Mouse (Mus musculus): ENCODE measurements around the gene Arhgap25.
"Not testable (repeated sequence)": the region's sequence is repeated elsewhere in the genome, so short reads cannot be mapped to it uniquely, and the experiment has no call there.

Arhgap25 gene

GRCm38 (mm10) chr6:87535651-87536050 lies 2.6 kb upstream of the Arhgap25 start:
- DNase-seq (ENCODE audit: low spot score) = no peak

GRCm38 (mm10) chr6:87534855-87535575 lies 2.0 kb upstream of the Arhgap25 start:
- DNase-seq (ENCODE audit: low spot score) = peak; percentile 49

GRCm38 (mm10) chr6:87531456-87532015 lies 1.5 kb downstream of the Arhgap25 start:
- no peak for DNase-seq (ENCODE audit: low spot score)

GRCm38 (mm10) chr6:87530386-87530785 lies 2.7 kb downstream of the Arhgap25 start:
- DNase-seq (ENCODE audit: low spot score) = no peak

GRCm38 (mm10) chr6:87527846-87528557 lies 5.1 kb downstream of the Arhgap25 start:
- no peak for DNase-seq (ENCODE audit: low spot score)

- DNase-seq (ENCODE audit: low spot score) = no peak
These were observed 5.7 kb downstream of the Arhgap25 start for GRCm38 (mm10) chr6:87527366-87527765.

- DNase-seq (ENCODE audit: low spot score) = no peak
These were observed 7.9 kb downstream of the Arhgap25 start for GRCm38 (mm10) chr6:87525126-87525525.

GRCm38 (mm10) chr6:87524281-87524680 lies 8.8 kb downstream of the Arhgap25 start:
- DNase-seq (ENCODE audit: low spot score) = no peak

GRCm38 (mm10) chr6:87523736-87524135 lies 9.3 kb downstream of the Arhgap25 start:
- no peak for DNase-seq (ENCODE audit: low spot score)

GRCm38 (mm10) chr6:87523085-87523484 lies 10.0 kb downstream of the Arhgap25 start:
- no peak for DNase-seq (ENCODE audit: low spot score)

GRCm38 (mm10) chr6:87522236-87522635 lies 10.8 kb downstream of the Arhgap25 start:
- peak; percentile 35 for DNase-seq (ENCODE audit: low spot score)

GRCm38 (mm10) chr6:87521705-87522104 lies 11.4 kb downstream of the Arhgap25 start:
- DNase-seq (ENCODE audit: low spot score) = not testable (repeated sequence)

GRCm38 (mm10) chr6:87520572-87520971 lies 12.5 kb downstream of the Arhgap25 start:
- no peak for DNase-seq (ENCODE audit: low spot score)

GRCm38 (mm10) chr6:87519809-87520208 lies 13.2 kb downstream of the Arhgap25 start:
- DNase-seq (ENCODE audit: low spot score) = no peak

GRCm38 (mm10) chr6:87518622-87519021 lies 14.4 kb downstream of the Arhgap25 start:
- DNase-seq (ENCODE audit: low spot score) = no peak

- no peak for DNase-seq (ENCODE audit: low spot score)
These were observed 15.2 kb downstream of the Arhgap25 start for GRCm38 (mm10) chr6:87517753-87518409.

- DNase-seq (ENCODE audit: low spot score) = no peak
These were observed 18.7 kb downstream of the Arhgap25 start for GRCm38 (mm10) chr6:87514321-87514720.

GRCm38 (mm10) chr6:87513046-87513767 lies 19.9 kb downstream of the Arhgap25 start:
- DNase-seq (ENCODE audit: low spot score) = peak; percentile 85

GRCm38 (mm10) chr6:87510999-87511398 lies 22.1 kb downstream of the Arhgap25 start:
- DNase-seq (ENCODE audit: low spot score) = peak; percentile 24

GRCm38 (mm10) chr6:87509806-87510205 lies 23.3 kb downstream of the Arhgap25 start:
- no peak for DNase-seq (ENCODE audit: low spot score)

GRCm38 (mm10) chr6:87504875-87505274 lies 28.2 kb downstream of the Arhgap25 start:
- DNase-seq (ENCODE audit: low spot score) = no peak

GRCm38 (mm10) chr6:87503976-87504375 lies 29.1 kb downstream of the Arhgap25 start:
- DNase-seq (ENCODE audit: low spot score) = peak; percentile 44

All from lung, postnatal 25 days (tissue).